Mouse (Mus musculus) CH12.LX (cell line): ENCODE results near the gene S100a7a. TPM values are rescaled to one million over a fixed set of nuclear protein-coding genes. Genes with fewer than 3 reads are reported as not detected.

Experiments used
- DNase-seq: peaks from one replicate; pipeline ENCODE4 v3.0.0-alpha.2; 2013; ENCODE audit errors: extremely low read depth
- H3K27ac ChIP-seq: 2 replicates; pipeline ENCODE4 v1.5.1; 2012; ENCODE audit warnings: low read depth, mild to moderate bottlenecking, control low read depth, moderate library complexity; ENCODE audit not compliant: insufficient read depth
- H3K27me3 ChIP-seq: replicated peaks from 2 replicates; pipeline ENCODE3; 2012; ENCODE audit warnings: inconsistent platforms
- H3K36me3 ChIP-seq, 2 experiments: replicated peaks in 1 of 2; 2 replicates each; pipeline versions ENCODE3 to v1.6.1; 2012; ENCODE audit warnings: inconsistent platforms in 1 of 2, low read length in 1 of 2, mild to moderate bottlenecking in 1 of 2, mixed read lengths in 1 of 2, moderate library complexity in 1 of 2; ENCODE audit not compliant: control insufficient read depth in 1 of 2, insufficient read depth in 1 of 2
- H3K4me1 ChIP-seq, 2 experiments: 2 replicates each; pipeline ENCODE4 v1.6.1; 2012; ENCODE audit warnings: inconsistent platforms in 1 of 2, moderate library complexity in 1 of 2; ENCODE audit not compliant: insufficient read depth in 2 of 2, control insufficient read depth in 1 of 2
- H3K4me2 ChIP-seq: 2 replicates; pipeline ENCODE4 v1.6.1; 2012; ENCODE audit warnings: low read depth, mild to moderate bottlenecking, control low read depth; ENCODE audit not compliant: poor library complexity, insufficient read depth, severe bottlenecking
- H3K4me3 ChIP-seq, 3 experiments: fragments of 150-350 bp in 1 of 3; sonication (generic) in 1 of 3; replicated peaks in 1 of 3; 2 replicates each; pipeline versions ENCODE3 to v1.5.1; 2011 to 2012; ENCODE audit warnings: low read depth in 2 of 3, low read length in 2 of 3, mild to moderate bottlenecking in 2 of 3, moderate library complexity in 2 of 3, control low read depth in 1 of 3, improper control_type of control experiment in 1 of 3, inconsistent platforms in 1 of 3, mixed read lengths in 1 of 3; ENCODE audit not compliant: poor library complexity in 1 of 3
- H3K79me2 ChIP-seq: replicated peaks from 2 replicates; pipeline ENCODE4 v1.6.1; 2012; ENCODE audit warnings: mild to moderate bottlenecking, moderate library complexity; ENCODE audit not compliant: control insufficient read depth, poor library complexity, insufficient read depth, severe bottlenecking; ENCODE audit errors: extremely low read depth
- H3K9ac ChIP-seq: 2 replicates; pipeline ENCODE4 v1.6.1; 2012; ENCODE audit warnings: low read depth, mild to moderate bottlenecking, control low read depth, moderate library complexity; ENCODE audit not compliant: insufficient read depth
- H3K9me3 ChIP-seq: replicated peaks from 2 replicates; pipeline ENCODE3; 2012; ENCODE audit warnings: low read length, inconsistent platforms, mixed read lengths
- BHLHE40 ChIP-seq: IDR thresholded peaks from 2 replicates; pipeline ENCODE4 v1.6.1; 2011; ENCODE audit warnings: mild to moderate bottlenecking, low read depth, low read length, improper control_type of control experiment
- CTCF ChIP-seq, 2 experiments: IDR thresholded peaks in 1 of 2; conservative IDR thresholded peaks in 1 of 2; 2 replicates each; pipeline ENCODE4 v1.5.1; 2011 to 2012; ENCODE audit warnings: low read depth in 2 of 2, low read length in 2 of 2, improper control_type of control experiment in 1 of 2, inconsistent platforms in 1 of 2, mild to moderate bottlenecking in 1 of 2, moderate library complexity in 1 of 2
- E2F4 ChIP-seq: IDR thresholded peaks from 2 replicates; pipeline ENCODE4 v1.6.1; 2011; ENCODE audit warnings: low read depth, low read length, improper control_type of control experiment; ENCODE audit not compliant: insufficient replicate concordance
- ELF1 ChIP-seq: IDR thresholded peaks from 2 replicates; pipeline ENCODE4 v1.6.1; 2014; ENCODE audit warnings: low read depth, mild to moderate bottlenecking, inconsistent platforms, low read length, improper control_type of control experiment
- EP300 ChIP-seq: IDR thresholded peaks from 2 replicates; pipeline ENCODE4 v1.6.1; 2011; ENCODE audit warnings: low read length, improper control_type of control experiment
- ETS1 ChIP-seq: conservative IDR thresholded peaks from 2 replicates; pipeline ENCODE4 v1.6.1; 2012; ENCODE audit warnings: low read depth, mild to moderate bottlenecking, inconsistent platforms, low read length, improper control_type of control experiment, moderate library complexity
- HCFC1 ChIP-seq: IDR thresholded peaks from 2 replicates; pipeline ENCODE4 v1.6.1; 2012; ENCODE audit warnings: low read depth, mild to moderate bottlenecking, inconsistent platforms, low read length, improper control_type of control experiment
- JUN ChIP-seq: IDR thresholded peaks from 2 replicates; pipeline ENCODE4 v1.6.1; 2011; ENCODE audit warnings: low read depth, mild to moderate bottlenecking, low read length, improper control_type of control experiment, moderate library complexity; ENCODE audit not compliant: insufficient read depth
- JUND ChIP-seq: conservative IDR thresholded peaks from 2 replicates; pipeline ENCODE4 v1.6.1; 2011; ENCODE audit warnings: low read depth, low read length, improper control_type of control experiment
- MXI1 ChIP-seq: IDR thresholded peaks from 2 replicates; pipeline ENCODE4 v1.6.1; 2011; ENCODE audit warnings: mild to moderate bottlenecking, low read depth, low read length, improper control_type of control experiment
- NELFE ChIP-seq: IDR thresholded peaks from 2 replicates; pipeline ENCODE4 v1.6.1; 2011; ENCODE audit warnings: low read depth, low read length, improper control_type of control experiment
- PAX5 ChIP-seq: IDR thresholded peaks from 2 replicates; pipeline ENCODE4 v1.6.1; 2012; ENCODE audit warnings: low read length, inconsistent platforms, mixed read lengths
- POLR2A ChIP-seq: IDR thresholded peaks from 2 replicates; pipeline ENCODE4 v1.6.1; 2011; ENCODE audit warnings: low read depth, mild to moderate bottlenecking, improper control_type of control experiment, low read length
- RAD21 ChIP-seq: IDR thresholded peaks from 2 replicates; pipeline ENCODE4 v1.6.1; 2011; ENCODE audit warnings: low read depth, mild to moderate bottlenecking, low read length, improper control_type of control experiment, moderate library complexity
- RCOR1 ChIP-seq: conservative IDR thresholded peaks from 2 replicates; pipeline ENCODE4 v1.6.1; 2012; ENCODE audit warnings: low read depth, mild to moderate bottlenecking, inconsistent platforms, low read length, improper control_type of control experiment
- SIN3A ChIP-seq: IDR thresholded peaks from 2 replicates; pipeline ENCODE4 v1.6.1; 2012; ENCODE audit warnings: low read length, improper control_type of control experiment, inconsistent platforms
- SMC3 ChIP-seq: IDR thresholded peaks from 2 replicates; pipeline ENCODE4 v1.6.1; 2011; ENCODE audit warnings: low read depth, low read length, improper control_type of control experiment
- TBP ChIP-seq: conservative IDR thresholded peaks from 2 replicates; pipeline ENCODE4 v1.6.1; 2011; ENCODE audit warnings: low read depth, low read length, improper control_type of control experiment
- TCF12 ChIP-seq: IDR thresholded peaks from 2 replicates; pipeline ENCODE4 v1.6.1; 2014; ENCODE audit warnings: low read depth, mild to moderate bottlenecking, inconsistent platforms, low read length, improper control_type of control experiment
- ZC3H11A ChIP-seq: IDR thresholded peaks from 2 replicates; pipeline ENCODE4 v1.6.1; 2012; ENCODE audit warnings: low read depth, mild to moderate bottlenecking, inconsistent platforms, low read length, improper control_type of control experiment
- ZKSCAN1 ChIP-seq: IDR thresholded peaks from 2 replicates; pipeline ENCODE4 v1.6.1; 2012; ENCODE audit warnings: low read depth, inconsistent platforms, low read length, improper control_type of control experiment, borderline replicate concordance
- ZMIZ1 ChIP-seq: IDR thresholded peaks from 2 replicates; pipeline ENCODE4 v1.6.1; 2012; ENCODE audit warnings: low read depth, mild to moderate bottlenecking, inconsistent platforms, low read length, improper control_type of control experiment
- ZNF384 ChIP-seq: IDR thresholded peaks from 2 replicates; pipeline ENCODE4 v1.6.1; 2012; ENCODE audit warnings: low read depth, low read length, improper control_type of control experiment, inconsistent platforms
- dilution Hi-C: fragments of 300-500 bp; cut with MboI; formaldehyde crosslinking; loops from 2 replicates; pipeline ENCODE4 v1.14.3; 2020; ENCODE audit warnings: low sequenced_read_pairs; ENCODE audit not compliant: extremely low pct_unique_long_range_greater_than_20kb, extremely low pct_ligation_motif_present
- in situ Hi-C: fragments of 300-500 bp; cut with MboI; formaldehyde crosslinking; loops from 3 replicates; pipeline ENCODE4 v1.14.3; 2019; ENCODE audit warnings: low sequenced_read_pairs, low pct_ligation_motif_present, low pct_unique_long_range_greater_than_20kb, mixed read lengths
- polyA plus RNA-seq: library from polyadenylated mRNA; unstranded; fragments of >175 nt; gene quantifications from 2 replicates; pipeline ENCODE4 v1.2.1, GENCODE M21; 2012; ENCODE audit warnings: low read depth; ENCODE audit not compliant: insufficient read length
- total RNA-seq, 2 experiments: library from RNA; depleted of rRNA; stranded (reverse); fragments of 300-350 nt in 1 of 2; fragments of >200 nt in 1 of 2; gene quantifications; 2 replicates each; pipeline ENCODE4 v1.2.3; 2012 to 2014

Gene S100a7a
- total and polyA plus RNA-seq, 3 experiments: not detected

DNA sequence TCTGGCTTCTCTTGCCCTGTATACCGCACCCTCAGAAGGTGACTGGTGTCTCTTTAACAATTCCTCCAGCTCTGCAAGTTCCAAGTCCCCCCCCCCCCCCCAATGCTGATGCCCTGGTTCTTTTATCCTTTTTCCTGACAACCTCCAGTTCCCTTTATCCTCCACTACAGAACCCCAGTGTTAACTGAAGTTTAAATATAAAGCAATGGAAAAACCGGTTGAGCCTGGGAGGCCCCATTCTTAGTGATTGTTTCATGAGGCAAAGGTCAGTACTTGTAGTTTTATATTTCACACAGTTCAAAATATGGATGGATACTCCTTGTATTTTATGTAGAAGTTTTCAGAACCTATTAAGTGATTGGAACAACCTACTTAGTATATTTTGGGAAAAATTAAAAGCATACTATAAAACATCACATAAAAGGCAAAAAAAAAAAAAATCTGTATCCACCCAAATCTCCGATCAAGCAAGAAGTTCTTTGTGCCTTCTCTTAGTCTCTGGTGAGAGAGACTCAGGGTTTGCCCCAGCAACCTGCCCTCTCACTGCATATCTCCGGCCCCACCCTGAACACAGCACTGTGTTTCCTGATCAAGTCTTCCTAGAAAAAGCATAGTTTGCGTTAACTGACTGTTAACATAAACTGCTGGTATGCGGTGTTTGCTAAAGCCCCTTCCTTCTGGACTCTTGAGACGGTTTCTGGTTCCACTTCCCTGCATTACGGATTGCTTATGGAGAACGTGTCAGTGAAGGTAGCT is 27.4 kb upstream of the S100a7a start:
- TF ChIP-seq ZNF384 (no peak), JUND (no peak), NELFE (no peak), E2F4 (no peak), SMC3 (no peak), MXI1 (no peak), ETS1 (no peak), TBP (no peak), ZC3H11A (no peak), RAD21 (no peak), HCFC1 (no peak), BHLHE40 (no peak)
- H3K27ac ChIP-seq: no peak overlapping the region
- H3K4me3 ChIP-seq: no peak overlapping the region
- H3K9me3 ChIP-seq: no peaks in the 10 kb centered on the region
- no peak for DNase-seq
- no peaks in the 10 kb centered on the region for H3K27me3 ChIP-seq
- H3K4me1 ChIP-seq: peaks cover 0 to 15% of the 10 kb centered on the region in 2 experiments; a peak in 2 of 4 replicates
- H3K79me2 ChIP-seq: no peaks in the 10 kb centered on the region
- in situ Hi-C loops: no loop called here
- dilution Hi-C loops: no loop called here
- no peak overlapping the region for H3K9ac ChIP-seq
- no peak overlapping the region for H3K4me2 ChIP-seq
- H3K36me3 ChIP-seq: no peaks in the 10 kb centered on the region

DNA sequence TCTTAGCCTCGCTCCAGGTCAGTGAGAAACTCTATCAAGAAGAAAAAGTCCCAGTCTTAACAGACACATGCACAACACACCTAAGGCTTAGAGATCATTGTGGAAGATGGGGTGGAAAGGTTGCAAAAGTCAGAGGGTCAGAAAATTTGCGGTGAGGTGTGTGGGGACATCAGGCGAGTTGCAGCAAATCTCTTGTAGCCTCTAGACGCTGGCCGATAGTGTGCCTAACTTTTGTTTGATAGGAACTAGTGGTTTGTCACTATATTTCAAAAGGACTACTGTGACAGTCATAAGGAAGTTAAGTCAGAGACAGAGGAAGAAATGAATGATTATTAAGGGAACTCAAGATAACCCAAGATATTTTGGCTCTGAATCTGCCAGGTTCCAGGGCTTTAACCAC is 26.5 kb upstream of the S100a7a start:
- TF ChIP-seq ZMIZ1 (no peak), SIN3A (no peak), EP300 (no peak), ZKSCAN1 (no peak), POLR2A (no peak), PAX5 (no peak), CTCF (conservative IDR thresholded peaks at IDR 0.05 in 1 of 2, IDR thresholded peaks at IDR 0.05 in 1 of 2; ENCODE audit: low read depth in 2 of 2, low read length in 2 of 2) (no peak), ELF1 (no peak), HCFC1 (no peak), TCF12 (no peak), RCOR1 (no peak), JUN (no peak)
- Histone ChIP-seq H3K79me2 (no peaks in the 10 kb centered on the region), H3K27me3 (no peaks in the 10 kb centered on the region), H3K36me3 (no peaks in the 10 kb centered on the region), H3K4me3 (no peak overlapping the region), H3K4me1 (peaks cover 0 to 9% of the 10 kb centered on the region in 2 experiments; a peak in 1 of 4 replicates), H3K4me2 (no peak overlapping the region), H3K9me3 (no peaks in the 10 kb centered on the region), H3K27ac (no peak overlapping the region), H3K9ac (no peak overlapping the region)
- dilution Hi-C loops (no loop called here), in situ Hi-C loops (no loop called here)
- DNase-seq: no peak
